Mouse (Mus musculus) right cerebral cortex, postnatal 4 days (tissue): ENCODE data around the gene Olfr829.
"Not testable (repeated sequence)": the region's sequence is repeated elsewhere in the genome, so short reads cannot be mapped to it uniquely, and the experiment has no call there.

Source experiments
- DNase-seq: peaks from one replicate; pipeline ENCODE4 v3.0.0-alpha.2; 2022

The Olfr829 gene

DNA sequence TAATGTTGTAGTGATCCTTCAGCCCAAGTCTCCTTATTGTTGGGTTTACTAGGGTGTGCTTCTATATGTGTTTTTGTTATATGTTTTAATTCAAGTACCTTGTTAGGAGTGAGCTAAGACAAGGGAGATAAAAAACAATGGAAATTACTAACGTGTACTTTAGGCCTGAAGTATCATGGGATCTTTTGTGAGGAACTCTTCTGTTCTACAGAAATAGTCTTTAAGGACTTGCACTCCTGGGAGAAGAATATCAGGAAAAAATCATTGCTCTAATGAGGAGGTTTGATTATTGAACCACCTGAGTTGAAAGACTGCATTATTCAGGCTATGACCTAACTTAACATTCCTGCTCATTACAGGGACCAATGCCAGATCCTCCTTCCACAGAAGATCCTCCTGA, at the start of gene Olfr829:
Gene Olfr829 (plus strand): TSS at position 301 of the 400 bp plus-strand sequence.
- DNase-seq, result no peak

DNA sequence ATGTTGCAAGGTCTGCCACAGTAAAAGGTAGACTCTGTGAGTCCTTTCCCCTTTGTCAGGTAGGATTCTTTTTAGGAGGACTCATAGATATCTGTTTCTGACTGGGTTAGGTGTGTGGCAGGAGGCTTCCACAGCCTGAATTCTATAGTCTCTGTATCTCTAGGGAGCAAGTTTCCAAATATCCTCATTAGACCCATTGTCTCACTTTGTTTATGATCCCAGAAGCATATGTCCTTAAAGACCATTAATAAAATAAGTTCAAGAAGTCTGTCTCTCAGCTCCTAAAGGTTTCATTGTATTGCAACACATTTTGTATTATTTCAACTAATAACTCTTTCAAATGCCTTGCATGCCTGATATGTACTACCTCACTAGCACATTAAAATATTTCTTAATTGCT, 35.3 kb upstream of the Olfr829 start, which contains the start of gene Olfr828:
Gene Olfr828 (minus strand): TSS at position 101 of the 400 bp plus-strand sequence.
- no peak for DNase-seq

GRCm38 (mm10) chr9:18874393-18874792, 19.7 kb downstream of the Olfr829 start, which contains the start of gene Olfr830:
Gene Olfr830, plus strand, starts transcription at chr9:18874693.
- DNase-seq, result no peak

DNA sequence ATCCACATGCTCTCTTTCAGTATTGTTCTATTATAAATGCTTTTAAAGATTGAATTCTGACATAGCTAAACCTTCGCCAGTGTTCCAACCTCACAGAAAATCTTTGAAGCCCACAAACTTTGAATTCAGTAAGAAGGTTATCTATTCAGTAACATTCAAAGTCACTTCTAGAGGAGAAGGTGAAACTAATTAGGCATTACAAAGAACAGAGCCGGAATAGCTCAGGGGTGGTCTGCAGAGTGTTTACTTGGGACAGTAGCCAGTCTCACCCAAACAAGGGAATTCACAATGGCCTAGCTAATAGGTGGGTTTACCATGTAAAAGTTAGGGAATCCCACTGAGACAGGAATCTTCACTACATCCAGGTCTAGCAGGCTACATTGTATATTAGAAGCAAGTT, 53.0 kb downstream of the Olfr829 start:
- not testable (repeated sequence) for DNase-seq
